Comparison of ENCODE assay signal across 13 mouse cellular contexts in genomic region chr6:144664765-144665164, GRCm38 (mm10).
"Had no signal": no experiment of that assay in that cellular context is flagged by ENCODE, and none has a peak within 500 bp of the region (broad histone marks: within the 10 kb centered on the region; RNA-seq: fewer than 3 reads in every experiment).

No protein-coding gene starts in this region.

- H3K4me3 ChIP-seq: limb, embryonic 15.5 days; liver, embryonic 15.5 days; lung, embryonic 15.5 days; midbrain, embryonic 10.5 days; myocyte; neural tube, embryonic 12.5 days had no signal

- H3K36me3 ChIP-seq: limb, embryonic 15.5 days; liver, embryonic 15.5 days; lung, embryonic 15.5 days; midbrain, embryonic 10.5 days; neural tube, embryonic 12.5 days had no signal

- H3K4me2 ChIP-seq: limb, embryonic 15.5 days; liver, embryonic 15.5 days; lung, embryonic 15.5 days; neural tube, embryonic 12.5 days had no signal

- DNase-seq: kidney, adult 8-10 months; kidney, postnatal 25 days; layer of hippocampus, adult 9-11 months; layer of hippocampus, postnatal 36 days; midbrain, embryonic 14.5 days; thymus, adult 2 months had no signal

- ATAC-seq: intestine, embryonic 16.5 days had no signal

- H3K4me1 ChIP-seq: midbrain, embryonic 10.5 days; neural tube, embryonic 12.5 days had no signal

- H3K27me3 ChIP-seq: limb, embryonic 15.5 days; liver, embryonic 15.5 days; lung, embryonic 15.5 days; neural tube, embryonic 12.5 days had no signal

- H3K27ac ChIP-seq: limb, embryonic 15.5 days; liver, embryonic 15.5 days; lung, embryonic 15.5 days; midbrain, embryonic 10.5 days; neural tube, embryonic 12.5 days had no signal

- H3K9me3 ChIP-seq: limb, embryonic 15.5 days; liver, embryonic 15.5 days; lung, embryonic 15.5 days; midbrain, embryonic 10.5 days; neural tube, embryonic 12.5 days had no signal

- H3K9ac ChIP-seq: limb, embryonic 15.5 days; liver, embryonic 15.5 days; lung, embryonic 15.5 days; neural tube, embryonic 12.5 days had no signal
